Mouse (Mus musculus) CH12.LX (cell line): Measurements from ENCODE around the gene Polr2g. TPM values are rescaled to one million over a fixed set of nuclear protein-coding genes. Genes with fewer than 3 reads are reported as not detected.

ENCODE experiments used
- DNase-seq: peaks from one replicate; pipeline ENCODE4 v3.0.0-alpha.2; 2013; ENCODE audit errors: extremely low read depth
- H3K27ac ChIP-seq: 2 replicates; pipeline ENCODE4 v1.5.1; 2012; ENCODE audit warnings: low read depth, mild to moderate bottlenecking, control low read depth, moderate library complexity; ENCODE audit not compliant: insufficient read depth
- H3K27me3 ChIP-seq: replicated peaks from 2 replicates; pipeline ENCODE3; 2012; ENCODE audit warnings: inconsistent platforms
- H3K36me3 ChIP-seq, 2 experiments: replicated peaks in 1 of 2; 2 replicates each; pipeline versions ENCODE3 to v1.6.1; 2012; ENCODE audit warnings: inconsistent platforms in 1 of 2, low read length in 1 of 2, mild to moderate bottlenecking in 1 of 2, mixed read lengths in 1 of 2, moderate library complexity in 1 of 2; ENCODE audit not compliant: control insufficient read depth in 1 of 2, insufficient read depth in 1 of 2
- H3K4me1 ChIP-seq, 2 experiments: 2 replicates each; pipeline ENCODE4 v1.6.1; 2012; ENCODE audit warnings: inconsistent platforms in 1 of 2, moderate library complexity in 1 of 2; ENCODE audit not compliant: insufficient read depth in 2 of 2, control insufficient read depth in 1 of 2
- H3K4me2 ChIP-seq: 2 replicates; pipeline ENCODE4 v1.6.1; 2012; ENCODE audit warnings: low read depth, mild to moderate bottlenecking, control low read depth; ENCODE audit not compliant: poor library complexity, insufficient read depth, severe bottlenecking
- H3K4me3 ChIP-seq, 3 experiments: fragments of 150-350 bp in 1 of 3; sonication (generic) in 1 of 3; replicated peaks in 1 of 3; 2 replicates each; pipeline versions ENCODE3 to v1.5.1; 2011 to 2012; ENCODE audit warnings: low read depth in 2 of 3, low read length in 2 of 3, mild to moderate bottlenecking in 2 of 3, moderate library complexity in 2 of 3, control low read depth in 1 of 3, improper control_type of control experiment in 1 of 3, inconsistent platforms in 1 of 3, mixed read lengths in 1 of 3; ENCODE audit not compliant: poor library complexity in 1 of 3
- H3K79me2 ChIP-seq: replicated peaks from 2 replicates; pipeline ENCODE4 v1.6.1; 2012; ENCODE audit warnings: mild to moderate bottlenecking, moderate library complexity; ENCODE audit not compliant: control insufficient read depth, poor library complexity, insufficient read depth, severe bottlenecking; ENCODE audit errors: extremely low read depth
- H3K9ac ChIP-seq: 2 replicates; pipeline ENCODE4 v1.6.1; 2012; ENCODE audit warnings: low read depth, mild to moderate bottlenecking, control low read depth, moderate library complexity; ENCODE audit not compliant: insufficient read depth
- H3K9me3 ChIP-seq: replicated peaks from 2 replicates; pipeline ENCODE3; 2012; ENCODE audit warnings: low read length, inconsistent platforms, mixed read lengths
- BHLHE40 ChIP-seq: IDR thresholded peaks from 2 replicates; pipeline ENCODE4 v1.6.1; 2011; ENCODE audit warnings: mild to moderate bottlenecking, low read depth, low read length, improper control_type of control experiment
- CHD1 ChIP-seq: IDR thresholded peaks from 2 replicates; pipeline ENCODE4 v1.6.1; 2012; ENCODE audit warnings: low read depth, low read length, improper control_type of control experiment, inconsistent platforms
- CHD2 ChIP-seq: IDR thresholded peaks from 2 replicates; pipeline ENCODE4 v1.6.1; 2011; ENCODE audit warnings: low read length, improper control_type of control experiment
- CTCF ChIP-seq, 2 experiments: IDR thresholded peaks in 1 of 2; conservative IDR thresholded peaks in 1 of 2; 2 replicates each; pipeline ENCODE4 v1.5.1; 2011 to 2012; ENCODE audit warnings: low read depth in 2 of 2, low read length in 2 of 2, improper control_type of control experiment in 1 of 2, inconsistent platforms in 1 of 2, mild to moderate bottlenecking in 1 of 2, moderate library complexity in 1 of 2
- E2F4 ChIP-seq: IDR thresholded peaks from 2 replicates; pipeline ENCODE4 v1.6.1; 2011; ENCODE audit warnings: low read depth, low read length, improper control_type of control experiment; ENCODE audit not compliant: insufficient replicate concordance
- ELF1 ChIP-seq: IDR thresholded peaks from 2 replicates; pipeline ENCODE4 v1.6.1; 2014; ENCODE audit warnings: low read depth, mild to moderate bottlenecking, inconsistent platforms, low read length, improper control_type of control experiment
- EP300 ChIP-seq: IDR thresholded peaks from 2 replicates; pipeline ENCODE4 v1.6.1; 2011; ENCODE audit warnings: low read length, improper control_type of control experiment
- ETS1 ChIP-seq: conservative IDR thresholded peaks from 2 replicates; pipeline ENCODE4 v1.6.1; 2012; ENCODE audit warnings: low read depth, mild to moderate bottlenecking, inconsistent platforms, low read length, improper control_type of control experiment, moderate library complexity
- IRF4 ChIP-seq: IDR thresholded peaks from 2 replicates; pipeline ENCODE4 v1.6.1; 2014; ENCODE audit warnings: low read depth, mild to moderate bottlenecking, inconsistent platforms, low read length, improper control_type of control experiment
- JUND ChIP-seq: conservative IDR thresholded peaks from 2 replicates; pipeline ENCODE4 v1.6.1; 2011; ENCODE audit warnings: low read depth, low read length, improper control_type of control experiment
- KAT2A ChIP-seq: IDR thresholded peaks from 2 replicates; pipeline ENCODE4 v1.6.1; 2012; ENCODE audit warnings: low read length, improper control_type of control experiment, inconsistent platforms; ENCODE audit not compliant: insufficient replicate concordance
- MAZ ChIP-seq: IDR thresholded peaks from 2 replicates; pipeline ENCODE4 v1.6.1; 2012; ENCODE audit warnings: low read depth, mild to moderate bottlenecking, inconsistent platforms, low read length, improper control_type of control experiment, moderate library complexity
- MEF2A ChIP-seq: IDR thresholded peaks from 2 replicates; pipeline ENCODE4 v1.6.1; 2014; ENCODE audit warnings: low read depth, mild to moderate bottlenecking, inconsistent platforms, low read length, improper control_type of control experiment, borderline replicate concordance
- MXI1 ChIP-seq: IDR thresholded peaks from 2 replicates; pipeline ENCODE4 v1.6.1; 2011; ENCODE audit warnings: mild to moderate bottlenecking, low read depth, low read length, improper control_type of control experiment
- MYC ChIP-seq: IDR thresholded peaks from 2 replicates; pipeline ENCODE4 v1.6.1; 2011; ENCODE audit warnings: low read depth, mild to moderate bottlenecking, improper control_type of control experiment, low read length
- NELFE ChIP-seq: IDR thresholded peaks from 2 replicates; pipeline ENCODE4 v1.6.1; 2011; ENCODE audit warnings: low read depth, low read length, improper control_type of control experiment
- PAX5 ChIP-seq: IDR thresholded peaks from 2 replicates; pipeline ENCODE4 v1.6.1; 2012; ENCODE audit warnings: low read length, inconsistent platforms, mixed read lengths
- POLR2AphosphoS2 ChIP-seq: IDR thresholded peaks from 2 replicates; pipeline ENCODE4 v1.6.1; 2011; ENCODE audit warnings: low read depth, low read length, improper control_type of control experiment
- RAD21 ChIP-seq: IDR thresholded peaks from 2 replicates; pipeline ENCODE4 v1.6.1; 2011; ENCODE audit warnings: low read depth, mild to moderate bottlenecking, low read length, improper control_type of control experiment, moderate library complexity
- RCOR1 ChIP-seq: conservative IDR thresholded peaks from 2 replicates; pipeline ENCODE4 v1.6.1; 2012; ENCODE audit warnings: low read depth, mild to moderate bottlenecking, inconsistent platforms, low read length, improper control_type of control experiment
- SIN3A ChIP-seq: IDR thresholded peaks from 2 replicates; pipeline ENCODE4 v1.6.1; 2012; ENCODE audit warnings: low read length, improper control_type of control experiment, inconsistent platforms
- SMC3 ChIP-seq: IDR thresholded peaks from 2 replicates; pipeline ENCODE4 v1.6.1; 2011; ENCODE audit warnings: low read depth, low read length, improper control_type of control experiment
- TBP ChIP-seq: conservative IDR thresholded peaks from 2 replicates; pipeline ENCODE4 v1.6.1; 2011; ENCODE audit warnings: low read depth, low read length, improper control_type of control experiment
- TCF12 ChIP-seq: IDR thresholded peaks from 2 replicates; pipeline ENCODE4 v1.6.1; 2014; ENCODE audit warnings: low read depth, mild to moderate bottlenecking, inconsistent platforms, low read length, improper control_type of control experiment
- UBTF ChIP-seq: IDR thresholded peaks from 2 replicates; pipeline ENCODE4 v1.6.1; 2012; ENCODE audit warnings: low read depth, mild to moderate bottlenecking, inconsistent platforms, low read length, improper control_type of control experiment, moderate library complexity
- USF2 ChIP-seq: conservative IDR thresholded peaks from 2 replicates; pipeline ENCODE4 v1.6.1; 2011; ENCODE audit warnings: low read depth, low read length, improper control_type of control experiment
- ZC3H11A ChIP-seq: IDR thresholded peaks from 2 replicates; pipeline ENCODE4 v1.6.1; 2012; ENCODE audit warnings: low read depth, mild to moderate bottlenecking, inconsistent platforms, low read length, improper control_type of control experiment
- ZKSCAN1 ChIP-seq: IDR thresholded peaks from 2 replicates; pipeline ENCODE4 v1.6.1; 2012; ENCODE audit warnings: low read depth, inconsistent platforms, low read length, improper control_type of control experiment, borderline replicate concordance
- ZMIZ1 ChIP-seq: IDR thresholded peaks from 2 replicates; pipeline ENCODE4 v1.6.1; 2012; ENCODE audit warnings: low read depth, mild to moderate bottlenecking, inconsistent platforms, low read length, improper control_type of control experiment
- ZNF384 ChIP-seq: IDR thresholded peaks from 2 replicates; pipeline ENCODE4 v1.6.1; 2012; ENCODE audit warnings: low read depth, low read length, improper control_type of control experiment, inconsistent platforms
- dilution Hi-C: fragments of 300-500 bp; cut with MboI; formaldehyde crosslinking; loops from 2 replicates; pipeline ENCODE4 v1.14.3; 2020; ENCODE audit warnings: low sequenced_read_pairs; ENCODE audit not compliant: extremely low pct_unique_long_range_greater_than_20kb, extremely low pct_ligation_motif_present
- in situ Hi-C: fragments of 300-500 bp; cut with MboI; formaldehyde crosslinking; loops from 3 replicates; pipeline ENCODE4 v1.14.3; 2019; ENCODE audit warnings: low sequenced_read_pairs, low pct_ligation_motif_present, low pct_unique_long_range_greater_than_20kb, mixed read lengths
- polyA plus RNA-seq: library from polyadenylated mRNA; unstranded; fragments of >175 nt; gene quantifications from 2 replicates; pipeline ENCODE4 v1.2.1, GENCODE M21; 2012; ENCODE audit warnings: low read depth; ENCODE audit not compliant: insufficient read length
- total RNA-seq, 2 experiments: library from RNA; depleted of rRNA; stranded (reverse); fragments of 300-350 nt in 1 of 2; fragments of >200 nt in 1 of 2; gene quantifications; 2 replicates each; pipeline ENCODE4 v1.2.3; 2012 to 2014

The Polr2g gene
- total and polyA plus RNA-seq, 3 experiments: 148 to 173 (median 157) TPM

DNA sequence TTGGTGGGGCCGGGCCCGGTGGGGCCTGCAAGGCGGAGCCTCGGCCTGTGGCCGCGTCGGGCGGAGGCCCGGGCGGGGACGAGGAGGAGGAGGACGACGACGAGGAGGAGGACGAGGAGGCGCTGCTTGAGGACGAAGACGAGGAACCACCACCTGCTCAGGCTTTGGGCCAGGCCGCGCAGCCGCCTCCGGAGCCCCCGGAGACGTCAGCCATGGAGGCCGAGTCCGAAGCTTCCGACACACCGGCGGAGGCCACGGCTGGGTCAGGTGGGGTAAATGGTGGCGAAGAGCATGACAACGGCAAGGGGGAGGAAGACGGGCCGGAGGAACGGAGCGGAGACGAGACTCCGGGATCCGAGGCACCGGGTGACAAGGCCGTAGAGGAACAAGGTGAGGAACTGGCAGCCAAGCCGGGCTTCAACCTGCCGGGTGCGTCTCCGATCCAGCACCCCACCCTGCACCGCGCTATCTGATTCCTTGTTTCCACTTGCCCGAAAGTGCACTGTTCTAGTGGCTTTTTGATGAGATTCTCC, 22.1 kb upstream of the Polr2g start:
- peak overlapping the region; percentile 96 to 98 (median 96) for H3K4me3 ChIP-seq
- dilution Hi-C loops (no loop called here), in situ Hi-C loops (no loop called here)
- H3K4me2 ChIP-seq: peak overlapping the region; percentile 82; the same call in 1 of the 2 replicates
- H3K4me1 ChIP-seq: peaks cover 7 to 27% of the 10 kb centered on the region in 2 experiments
- H3K79me2 ChIP-seq: peaks cover 72% of the 10 kb centered on the region
- H3K27ac ChIP-seq: peak overlapping the region; percentile 98
- DNase-seq: no peak
- H3K36me3 ChIP-seq: peaks cover 32 to 47% of the 10 kb centered on the region in 2 experiments
- no peaks in the 10 kb centered on the region for H3K27me3 ChIP-seq
- H3K9ac ChIP-seq: peak overlapping the region; percentile 89
- no peak for TF ChIP-seq MYC
- TF ChIP-seq SIN3A: peak; percentile 29; the same call in 1 of the 2 replicates
- H3K9me3 ChIP-seq: no peaks in the 10 kb centered on the region

DNA sequence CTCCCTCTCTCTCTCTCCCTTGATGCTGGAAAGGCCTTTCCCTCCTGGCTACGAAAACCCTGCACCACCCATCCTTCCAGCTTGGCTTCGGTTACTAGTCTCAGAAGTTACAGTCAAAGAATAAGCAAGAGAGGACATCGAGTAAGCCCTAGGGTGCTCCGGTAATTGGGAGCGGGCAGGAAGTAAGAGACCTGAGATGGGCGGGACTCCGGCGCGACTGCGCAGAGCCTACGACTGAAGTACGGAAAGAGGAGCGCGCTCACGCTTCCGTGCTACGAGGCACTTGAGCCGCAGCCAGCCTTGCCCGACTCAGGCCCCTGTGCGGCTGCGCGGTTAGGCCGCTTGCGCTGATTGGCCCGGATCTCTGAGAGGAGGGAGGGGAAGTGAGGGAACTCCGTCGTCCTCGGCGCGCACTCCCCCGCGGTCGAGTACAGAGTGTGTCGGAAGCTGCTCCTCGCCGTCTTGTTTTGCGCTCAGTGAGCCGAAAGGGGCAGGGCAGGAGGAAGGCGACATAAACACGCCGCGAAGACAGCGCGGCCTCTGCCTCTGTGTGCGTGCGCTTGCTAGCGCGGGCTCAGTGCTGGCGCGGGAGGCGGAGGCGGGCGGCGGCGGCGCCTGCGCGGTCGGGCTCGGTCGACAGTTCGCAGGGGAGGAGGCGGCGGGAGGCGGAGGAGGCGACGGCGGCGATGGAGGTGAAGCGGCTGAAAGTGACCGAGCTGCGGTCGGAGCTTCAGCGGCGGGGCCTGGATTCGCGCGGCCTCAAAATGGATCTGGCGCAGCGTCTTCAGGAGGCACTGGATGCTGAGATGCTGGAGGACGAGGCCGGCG, 21.4 kb upstream of the Polr2g start, which contains the start of gene Hnrnpul2:
Gene Hnrnpul2 (plus strand): TSS at position 415 of the 828 bp plus-strand sequence.
- peak within 1 kb of the TSS; percentile 98 for H3K27ac ChIP-seq
- H3K9me3 ChIP-seq: no peaks in the 10 kb centered on the region
- H3K4me1 ChIP-seq: peaks cover 10 to 34% of the 10 kb centered on the region in 2 experiments
- peak; percentile 98 for DNase-seq
- H3K27me3 ChIP-seq: no peaks in the 10 kb centered on the region
- peak within 1 kb of the TSS; percentile 95 for H3K9ac ChIP-seq
- peak within 1 kb of the TSS; percentile 96 to 98 (median 96) for H3K4me3 ChIP-seq
- peaks cover 73% of the 10 kb centered on the region for H3K79me2 ChIP-seq
- H3K4me2 ChIP-seq: peak within 1 kb of the TSS; percentile 93; the same call in 1 of the 2 replicates
- dilution Hi-C loops (no loop called here), in situ Hi-C loops (no loop called here)
- H3K36me3 ChIP-seq: peaks cover 31 to 47% of the 10 kb centered on the region in 2 experiments
- TF ChIP-seq CTCF (conservative IDR thresholded peaks at IDR 0.05 in 1 of 2, IDR thresholded peaks at IDR 0.05 in 1 of 2; ENCODE audit: low read depth in 2 of 2, low read length in 2 of 2): no peak
- TF ChIP-seq BHLHE40: peak; percentile 35
- no peak for TF ChIP-seq CHD1
- TF ChIP-seq UBTF: peak; percentile 59; the same call in 1 of the 2 replicates
- TF ChIP-seq KAT2A: no peak
- no peak for TF ChIP-seq EP300
- peak; percentile 25; the same call in 1 of the 2 replicates for TF ChIP-seq MAZ
- no peak for TF ChIP-seq MEF2A
- no peak for TF ChIP-seq RAD21
- peak; percentile 14; the same call in 1 of the 2 replicates for TF ChIP-seq IRF4
- no peak for TF ChIP-seq POLR2AphosphoS2
- TF ChIP-seq ELF1: peak; percentile 92
- no peak for TF ChIP-seq RCOR1
- TF ChIP-seq ZC3H11A: no peak
- no peak for TF ChIP-seq PAX5
- no peak for TF ChIP-seq ZKSCAN1
- peak; percentile 83 for TF ChIP-seq MXI1
- no peak for TF ChIP-seq E2F4
- no peak for TF ChIP-seq JUND
- TF ChIP-seq ZNF384: no peak
- TF ChIP-seq ETS1: no peak; the same call in 1 of the 2 replicates
- no peak for TF ChIP-seq USF2
- peak; percentile 74; the same call in 1 of the 2 replicates for TF ChIP-seq SIN3A
- TF ChIP-seq ZMIZ1: peak; percentile 95
- no peak for TF ChIP-seq SMC3
- TF ChIP-seq NELFE: peak; percentile 87
- no peak; the same call in 1 of the 2 replicates for TF ChIP-seq CHD2
- TF ChIP-seq TBP: no peak
- TF ChIP-seq TCF12: peak; percentile 77; the same call in 1 of the 2 replicates
